Mouse (Mus musculus): Measurements from ENCODE around the gene Fam71a. TPM values are rescaled to one million over a fixed set of nuclear protein-coding genes. Genes with fewer than 3 reads are reported as not detected.
"Not testable (repeated sequence)": the region's sequence is repeated elsewhere in the genome, so short reads cannot be mapped to it uniquely, and the experiment has no call there.

Gene Fam71a
- polyA plus RNA-seq, 1 experiment, result 0.05 TPM

GRCm38 (mm10) chr1:191181469-191182259 is 17.0 kb upstream of the Fam71a start:
- DNase-seq (ENCODE audit: low read depth), result no peak

- no peak for DNase-seq (ENCODE audit: low read depth)
Observed at GRCm38 (mm10) chr1:191180397-191180796, 15.8 kb upstream of the Fam71a start.

- DNase-seq (ENCODE audit: low read depth), result no peak
Observed at GRCm38 (mm10) chr1:191179846-191180245, 15.2 kb upstream of the Fam71a start.

- DNase-seq (ENCODE audit: low read depth), result no peak
Observed at GRCm38 (mm10) chr1:191178511-191179188, 14.0 kb upstream of the Fam71a start.

- DNase-seq (ENCODE audit: low read depth), result no peak
Observed at GRCm38 (mm10) chr1:191176887-191177286, 12.3 kb upstream of the Fam71a start.

GRCm38 (mm10) chr1:191172487-191172886 is 7.9 kb upstream of the Fam71a start:
- no peak for DNase-seq (ENCODE audit: low read depth)

GRCm38 (mm10) chr1:191170444-191170843 is 5.8 kb upstream of the Fam71a start:
- DNase-seq (ENCODE audit: low read depth), result no peak

GRCm38 (mm10) chr1:191166189-191166588 is 1.6 kb upstream of the Fam71a start:
- no peak for DNase-seq (ENCODE audit: low read depth)

- no peak for DNase-seq (ENCODE audit: low read depth)
Observed at GRCm38 (mm10) chr1:191154314-191154713, 10.3 kb downstream of the Fam71a start.

GRCm38 (mm10) chr1:191153052-191153451 is 11.6 kb downstream of the Fam71a start:
- DNase-seq (ENCODE audit: low read depth), result no peak

GRCm38 (mm10) chr1:191150924-191151605 is 13.6 kb downstream of the Fam71a start:
- no peak for DNase-seq (ENCODE audit: low read depth)

- not testable (repeated sequence) for DNase-seq (ENCODE audit: low read depth)
Observed at GRCm38 (mm10) chr1:191149489-191149888, 15.1 kb downstream of the Fam71a start.

GRCm38 (mm10) chr1:191140983-191141382 is 23.6 kb downstream of the Fam71a start:
- no peak for DNase-seq (ENCODE audit: low read depth)

- DNase-seq (ENCODE audit: low read depth), result no peak
Observed at GRCm38 (mm10) chr1:191138874-191139495, 25.6 kb downstream of the Fam71a start.

- no peak for DNase-seq (ENCODE audit: low read depth)
Observed at GRCm38 (mm10) chr1:191138436-191138835, 26.2 kb downstream of the Fam71a start.

- no peak for DNase-seq (ENCODE audit: low read depth)
Observed at GRCm38 (mm10) chr1:191135406-191135805, 29.2 kb downstream of the Fam71a start.

GRCm38 (mm10) chr1:191132934-191133333 is 31.7 kb downstream of the Fam71a start:
- no peak for DNase-seq (ENCODE audit: low read depth)

GRCm38 (mm10) chr1:191132240-191132639 is 32.4 kb downstream of the Fam71a start:
- DNase-seq (ENCODE audit: low read depth), result no peak

- no peak for DNase-seq (ENCODE audit: low read depth)
Observed at GRCm38 (mm10) chr1:191131692-191132091, 32.9 kb downstream of the Fam71a start.

GRCm38 (mm10) chr1:191125811-191126638 is 38.6 kb downstream of the Fam71a start:
- DNase-seq (ENCODE audit: low read depth), result no peak

- DNase-seq (ENCODE audit: low read depth), result no peak
Observed at GRCm38 (mm10) chr1:191124288-191124687, 40.3 kb downstream of the Fam71a start.
